Mouse (Mus musculus): ENCODE measurements at regions not wholly inside any gene's neighbourhood (a gene's known extent, or its start where the extent isn't known, plus 50 kb on each side); places are given as distances from the start of the nearest gene placed in this dataset.

- H3K9ac ChIP-seq (replicated peaks; ENCODE audit: low read length) = no peak overlapping the region
- H3K36me3 ChIP-seq (ENCODE audit: insufficient read depth, low read length) = no peaks in the 10 kb centered on the region
- no peak overlapping the region for H3K27ac ChIP-seq
- peaks cover 7% of the 10 kb centered on the region; the same call in 1 of the 2 replicates for H3K27me3 ChIP-seq (ENCODE audit: insufficient read depth, low read length)
- ATAC-seq = no peak
- no peak overlapping the region for H3K4me2 ChIP-seq (ENCODE audit: low read depth, low read length)
- H3K9me3 ChIP-seq (ENCODE audit: low read length) = no peaks in the 10 kb centered on the region
- H3K4me3 ChIP-seq (ENCODE audit: low read length) = no peak overlapping the region
- DNase-seq (ENCODE audit: low spot score) = no peak
- H3K4me1 ChIP-seq (ENCODE audit: insufficient read depth, low read length) = 0 out of 2 replicates have a peak, but pooled peaks cover 3% of the 10 kb centered on the region
- TF ChIP-seq CTCF (IDR thresholded peaks at IDR 0.05; ENCODE audit: low read depth) = no peak
- whole genome bisulfite sequencing = 72% methylated on average over 4 of the region's 4 CpGs
Measured at GRCm38 (mm10) chr2:166257666-166258065, 102.2 kb upstream of the Sulf2 start.

- 67% methylated on average over 10 of the region's 10 CpGs for WGBS
Measured at GRCm38 (mm10) chr2:166256193-166256592, 100.7 kb upstream of the Sulf2 start.

GRCm38 (mm10) chr2:166254581-166254980 lies 99.1 kb upstream of the Sulf2 start:
- Histone ChIP-seq H3K27me3 (ENCODE audit: insufficient read depth, low read length) (no peaks in the 10 kb centered on the region), H3K4me2 (ENCODE audit: low read depth, low read length) (no peak overlapping the region), H3K4me1 (ENCODE audit: insufficient read depth, low read length) (peaks cover under 1% of the 10 kb centered on the region; the same call in 1 of the 2 replicates), H3K9me3 (ENCODE audit: low read length) (no peaks in the 10 kb centered on the region), H3K27ac (no peak overlapping the region), H3K36me3 (ENCODE audit: insufficient read depth, low read length) (no peaks in the 10 kb centered on the region), H3K9ac (replicated peaks; ENCODE audit: low read length) (no peak overlapping the region), H3K4me3 (ENCODE audit: low read length) (no peak overlapping the region)
- DNase-seq (ENCODE audit: low spot score) (no peak), ATAC-seq (no peak)
- 71% methylated on average over 6 of the region's 6 CpGs for WGBS
- TF ChIP-seq CTCF (IDR thresholded peaks at IDR 0.05; ENCODE audit: low read depth) = peak; percentile 36; the same call in 1 of the 2 replicates

More at GRCm38 (mm10) chr2:166256193-166256592, 100.7 kb upstream of the Sulf2 start:
- Histone ChIP-seq H3K4me2 (ENCODE audit: low read depth, low read length) (no peak overlapping the region), H3K9me3 (ENCODE audit: low read length) (no peaks in the 10 kb centered on the region), H3K27me3 (ENCODE audit: insufficient read depth, low read length) (peaks cover 7% of the 10 kb centered on the region; the same call in 1 of the 2 replicates), H3K9ac (replicated peaks; ENCODE audit: low read length) (no peak overlapping the region), H3K4me3 (ENCODE audit: low read length) (no peak overlapping the region), H3K36me3 (ENCODE audit: insufficient read depth, low read length) (no peaks in the 10 kb centered on the region), H3K4me1 (ENCODE audit: insufficient read depth, low read length) (0 out of 2 replicates have a peak, but pooled peaks cover 3% of the 10 kb centered on the region), H3K27ac (no peak overlapping the region)
- TF ChIP-seq CTCF (IDR thresholded peaks at IDR 0.05; ENCODE audit: low read depth) = no peak
- DNase-seq (ENCODE audit: low spot score) (no peak), ATAC-seq (no peak)

GRCm38 (mm10) chr2:166252107-166252506 lies 96.6 kb upstream of the Sulf2 start:
- Histone ChIP-seq H3K27ac (no peak overlapping the region), H3K9me3 (ENCODE audit: low read length) (no peaks in the 10 kb centered on the region), H3K4me1 (ENCODE audit: insufficient read depth, low read length) (peaks cover 4% of the 10 kb centered on the region; the same call in 1 of the 2 replicates), H3K4me2 (ENCODE audit: low read depth, low read length) (no peak overlapping the region), H3K9ac (replicated peaks; ENCODE audit: low read length) (no peak overlapping the region), H3K4me3 (ENCODE audit: low read length) (no peak overlapping the region), H3K36me3 (ENCODE audit: insufficient read depth, low read length) (no peaks in the 10 kb centered on the region), H3K27me3 (ENCODE audit: insufficient read depth, low read length) (no peaks in the 10 kb centered on the region)
- TF ChIP-seq CTCF (IDR thresholded peaks at IDR 0.05; ENCODE audit: low read depth) = no peak
- WGBS = 90% methylated on average over 3 of the region's 3 CpGs
- ATAC-seq (no peak), DNase-seq (ENCODE audit: low spot score) (no peak)

GRCm38 (mm10) chr2:166251421-166251820 lies 96.0 kb upstream of the Sulf2 start:
- no peak for TF ChIP-seq CTCF (IDR thresholded peaks at IDR 0.05; ENCODE audit: low read depth)
- no peak for DNase-seq (ENCODE audit: low spot score)
- H3K4me1 ChIP-seq (ENCODE audit: insufficient read depth, low read length) = peaks cover 4% of the 10 kb centered on the region; the same call in 1 of the 2 replicates
- no peaks in the 10 kb centered on the region for H3K9me3 ChIP-seq (ENCODE audit: low read length)
- no peak overlapping the region for H3K4me2 ChIP-seq (ENCODE audit: low read depth, low read length)
- no peak overlapping the region for H3K4me3 ChIP-seq (ENCODE audit: low read length)
- H3K27me3 ChIP-seq (ENCODE audit: insufficient read depth, low read length) = no peaks in the 10 kb centered on the region
- H3K36me3 ChIP-seq (ENCODE audit: insufficient read depth, low read length) = no peaks in the 10 kb centered on the region
- H3K9ac ChIP-seq (replicated peaks; ENCODE audit: low read length) = no peak overlapping the region
- H3K27ac ChIP-seq = no peak overlapping the region
- ATAC-seq = no peak
- WGBS = 76% methylated on average over 5 of the region's 5 CpGs

- Histone ChIP-seq H3K27me3 (ENCODE audit: insufficient read depth, low read length) (no peaks in the 10 kb centered on the region), H3K4me3 (ENCODE audit: low read length) (no peak overlapping the region), H3K9ac (replicated peaks; ENCODE audit: low read length) (no peak overlapping the region), H3K9me3 (ENCODE audit: low read length) (no peaks in the 10 kb centered on the region), H3K4me1 (ENCODE audit: insufficient read depth, low read length) (peaks cover 4% of the 10 kb centered on the region; the same call in 1 of the 2 replicates), H3K27ac (no peak overlapping the region), H3K4me2 (ENCODE audit: low read depth, low read length) (no peak overlapping the region), H3K36me3 (ENCODE audit: insufficient read depth, low read length) (no peaks in the 10 kb centered on the region)
- 90% methylated on average over 10 of the region's 10 CpGs for WGBS
- ATAC-seq (no peak), DNase-seq (ENCODE audit: low spot score) (no peak)
- no peak for TF ChIP-seq CTCF (IDR thresholded peaks at IDR 0.05; ENCODE audit: low read depth)
Measured at GRCm38 (mm10) chr2:166250571-166250970, 95.1 kb upstream of the Sulf2 start.

GRCm38 (mm10) chr2:166249338-166249950 lies 94.0 kb upstream of the Sulf2 start:
- WGBS = 25% methylated on average over 7 of the region's 7 CpGs
- H3K27ac ChIP-seq = 0 out of 2 replicates have a peak overlapping the region, but pooled peaks have one; percentile 15

More at GRCm38 (mm10) chr2:166249338-166249950, 94.0 kb upstream of the Sulf2 start:
- H3K9me3 ChIP-seq (ENCODE audit: low read length) = no peaks in the 10 kb centered on the region
- H3K27me3 ChIP-seq (ENCODE audit: insufficient read depth, low read length) = no peaks in the 10 kb centered on the region
- ATAC-seq (no peak), DNase-seq (ENCODE audit: low spot score) (peak; percentile 32)
- no peak overlapping the region for H3K4me3 ChIP-seq (ENCODE audit: low read length)
- H3K4me2 ChIP-seq (ENCODE audit: low read depth, low read length) = no peak overlapping the region
- H3K4me1 ChIP-seq (ENCODE audit: insufficient read depth, low read length) = peaks cover 4% of the 10 kb centered on the region; the same call in 1 of the 2 replicates
- TF ChIP-seq CTCF (IDR thresholded peaks at IDR 0.05; ENCODE audit: low read depth) = no peak
- no peak overlapping the region for H3K9ac ChIP-seq (replicated peaks; ENCODE audit: low read length)
- no peaks in the 10 kb centered on the region for H3K36me3 ChIP-seq (ENCODE audit: insufficient read depth, low read length)
